Mouse (Mus musculus): ENCODE data around the gene Rdx.

Rdx gene

GRCm38 (mm10) chr9:52107161-52107560, 60.2 kb downstream of the Rdx start:
- no peak for DNase-seq (ENCODE audit: low read depth, low spot score)

- DNase-seq (ENCODE audit: low read depth, low spot score) = no peak
Measured at GRCm38 (mm10) chr9:52110738-52111137, 63.8 kb downstream of the Rdx start.

DNA sequence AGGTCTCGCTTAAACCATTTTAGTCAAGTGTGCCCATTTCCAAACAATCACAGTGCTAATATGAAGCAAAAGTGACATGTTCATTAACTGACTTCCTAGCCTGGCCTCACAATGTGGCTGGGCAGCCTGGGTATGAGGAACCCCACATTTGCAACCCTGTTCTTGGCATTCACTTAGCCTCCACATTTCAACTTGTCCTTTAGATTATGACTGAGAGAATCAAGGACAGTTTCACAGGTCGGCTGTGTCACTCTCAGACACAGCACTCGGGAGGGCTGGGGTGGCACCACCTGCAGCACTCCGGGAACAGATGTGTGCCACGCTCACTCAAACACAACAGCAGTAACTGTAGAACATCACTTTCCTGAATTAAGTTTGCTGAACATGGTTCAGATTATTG, 66.1 kb downstream of the Rdx start:
- DNase-seq (ENCODE audit: low read depth, low spot score) = no peak

DNA sequence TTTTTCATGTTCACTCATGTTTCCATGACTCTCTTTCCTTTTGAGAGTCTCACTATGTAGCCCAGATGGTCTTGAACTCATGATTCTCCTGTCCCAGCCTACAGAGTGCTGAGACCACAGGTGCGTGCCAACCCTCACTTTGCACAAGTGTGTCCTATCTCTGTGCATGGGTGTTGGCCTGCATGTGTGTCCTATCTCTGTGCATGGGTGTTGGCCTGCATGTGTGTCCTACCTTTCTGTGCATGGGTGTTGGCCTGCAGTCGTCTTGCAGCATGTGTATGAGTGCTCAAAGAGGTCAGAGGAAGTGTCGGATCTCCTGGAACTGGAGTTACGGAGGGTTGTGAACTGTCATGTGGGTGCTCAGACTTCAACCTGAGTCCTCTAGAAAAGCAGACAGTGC, 72.2 kb downstream of the Rdx start:
- no peak for DNase-seq (ENCODE audit: low read depth, low spot score)

DNA sequence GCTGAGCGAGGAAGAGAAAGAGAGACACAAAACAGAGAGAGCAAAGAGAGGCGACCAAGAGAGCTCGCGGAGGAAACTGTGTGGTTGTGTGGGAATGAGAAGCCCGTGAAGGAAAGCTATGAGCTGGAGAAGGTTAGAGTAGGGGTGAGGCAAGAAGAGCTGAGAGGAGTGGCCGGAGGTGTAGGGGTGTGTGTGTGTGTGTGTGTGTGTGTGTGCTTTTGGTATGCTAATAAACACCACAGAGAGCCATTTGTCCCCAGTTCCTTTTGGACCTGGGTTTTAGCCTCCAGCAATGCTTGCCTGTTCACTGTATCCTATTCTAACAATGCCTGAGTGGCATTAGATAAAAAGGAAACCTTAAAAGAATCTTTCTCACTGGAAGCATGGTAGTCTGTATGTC, 78.3 kb downstream of the Rdx start:
- DNase-seq (ENCODE audit: low read depth, low spot score) = no peak

DNA sequence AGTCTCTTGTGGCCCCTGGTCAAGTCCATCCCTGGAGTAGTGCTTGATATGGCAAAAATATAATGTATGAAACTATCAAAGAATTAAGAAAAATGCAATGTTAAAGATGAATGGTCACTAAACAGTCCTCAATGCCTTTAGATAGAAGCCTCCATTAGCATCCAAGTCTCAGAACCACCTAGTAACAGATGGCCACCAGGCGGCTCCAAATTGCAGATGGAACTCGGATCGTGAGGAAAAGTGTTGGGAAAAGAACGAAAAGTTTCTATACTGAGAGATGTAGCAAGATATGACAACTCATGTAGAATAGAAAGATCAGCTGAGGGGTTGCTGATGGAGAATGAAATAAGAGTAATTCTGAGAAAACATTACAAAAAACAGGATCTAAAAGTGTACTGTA, 83.4 kb downstream of the Rdx start:
- DNase-seq (ENCODE audit: low read depth, low spot score) = no peak

- DNase-seq (ENCODE audit: low read depth, low spot score) = no peak
Measured at GRCm38 (mm10) chr9:52132771-52133170, 85.8 kb downstream of the Rdx start.
